Mouse (Mus musculus): ENCODE measurements around the gene Gm44596. TPM values are rescaled to one million over a fixed set of nuclear protein-coding genes. Genes with fewer than 3 reads are reported as not detected.

Gm44596 gene
- total and polyA plus RNA-seq, 2 experiments from 2014 or later = not detected

- no peak for TF ChIP-seq EP300 (IDR thresholded peaks at IDR 0.05; ENCODE audit: low read depth)
- no peak for TF ChIP-seq CTCF (IDR thresholded peaks at IDR 0.05; ENCODE audit: low read depth)
- no peak for ATAC-seq (ENCODE audit: insufficient read depth, low read depth)
Observed at GRCm38 (mm10) chr6:128437288-128437687, 62.0 kb downstream of the Gm44596 start.

GRCm38 (mm10) chr6:128437731-128438316, 62.5 kb downstream of the Gm44596 start:
- Histone ChIP-seq H3K4me1 (ENCODE audit: control insufficient read depth, insufficient read depth) (peaks cover 37% of the 10 kb centered on the region), H3K27me3 (ENCODE audit: control insufficient read depth, insufficient read depth, low read length) (no peaks in the 10 kb centered on the region), H3K36me3 (replicated peaks; ENCODE audit: control insufficient read depth, insufficient read depth, low read length) (peaks cover 28% of the 10 kb centered on the region), H3K9ac (replicated peaks; ENCODE audit: low read depth, low read length) (peak overlapping the region; percentile 82), H3K4me3 (ENCODE audit: low read depth, low read length) (peak overlapping the region; percentile 83), H3K9me3 (replicated peaks; ENCODE audit: control insufficient read depth, low read length) (no peaks in the 10 kb centered on the region), H3K27ac (ENCODE audit: low read depth) (peak overlapping the region; percentile 88), H3K4me2 (ENCODE audit: low read depth, low read length) (peak overlapping the region; percentile 90)
- ATAC-seq (ENCODE audit: insufficient read depth, low read depth) (peak; percentile 57), DNase-seq (ENCODE audit: low spot score) (peak; percentile 63)
- TF ChIP-seq CTCF (IDR thresholded peaks at IDR 0.05; ENCODE audit: low read depth) (no peak), EP300 (IDR thresholded peaks at IDR 0.05; ENCODE audit: low read depth) (no peak)
- WGBS = under 1% methylated on average over 52 of the region's 52 CpGs

More at GRCm38 (mm10) chr6:128437288-128437687, 62.0 kb downstream of the Gm44596 start:
- Histone ChIP-seq H3K4me2 (ENCODE audit: low read depth, low read length) (peak overlapping the region; percentile 90), H3K4me3 (ENCODE audit: low read depth, low read length) (peak overlapping the region; percentile 83), H3K4me1 (ENCODE audit: control insufficient read depth, insufficient read depth) (peaks cover 43% of the 10 kb centered on the region), H3K27me3 (ENCODE audit: control insufficient read depth, insufficient read depth, low read length) (no peaks in the 10 kb centered on the region), H3K9me3 (replicated peaks; ENCODE audit: control insufficient read depth, low read length) (no peaks in the 10 kb centered on the region), H3K36me3 (replicated peaks; ENCODE audit: control insufficient read depth, insufficient read depth, low read length) (peaks cover 33% of the 10 kb centered on the region), H3K9ac (replicated peaks; ENCODE audit: low read depth, low read length) (peak overlapping the region; percentile 82), H3K27ac (ENCODE audit: low read depth) (peak overlapping the region; percentile 88)
- WGBS = 5% methylated on average over 10 of the region's 10 CpGs
- no peak for DNase-seq (ENCODE audit: low spot score)

- WGBS = 0% methylated on average over 61 of the region's 67 CpGs
- no peaks in the 10 kb centered on the region for H3K27me3 ChIP-seq (ENCODE audit: control insufficient read depth, insufficient read depth, low read length)
- no peak for TF ChIP-seq CTCF (IDR thresholded peaks at IDR 0.05; ENCODE audit: low read depth)
- TF ChIP-seq EP300 (IDR thresholded peaks at IDR 0.05; ENCODE audit: low read depth) = no peak
- peaks cover 35% of the 10 kb centered on the region for H3K4me1 ChIP-seq (ENCODE audit: control insufficient read depth, insufficient read depth)
- ATAC-seq (ENCODE audit: insufficient read depth, low read depth) = peak; percentile 95
- peak within 1 kb of the TSS; percentile 83 for H3K4me3 ChIP-seq (ENCODE audit: low read depth, low read length)
- peak within 1 kb of the TSS; percentile 82 for H3K9ac ChIP-seq (replicated peaks; ENCODE audit: low read depth, low read length)
- DNase-seq (ENCODE audit: low spot score) = peak; percentile 93
- H3K9me3 ChIP-seq (replicated peaks; ENCODE audit: control insufficient read depth, low read length) = no peaks in the 10 kb centered on the region
- H3K27ac ChIP-seq (ENCODE audit: low read depth) = peak within 1 kb of the TSS; percentile 88
- peaks cover 22% of the 10 kb centered on the region for H3K36me3 ChIP-seq (replicated peaks; ENCODE audit: control insufficient read depth, insufficient read depth, low read length)
- peak within 1 kb of the TSS; percentile 90 for H3K4me2 ChIP-seq (ENCODE audit: low read depth, low read length)
Observed at GRCm38 (mm10) chr6:128438317-128438870, 63.1 kb downstream of the Gm44596 start, which contains the start of gene Fkbp4. Gene Fkbp4 (minus strand): TSS chr6:128438677.

GRCm38 (mm10) chr6:128438871-128439341, 63.6 kb downstream of the Gm44596 start:
- DNase-seq (ENCODE audit: low spot score) = no peak
- H3K4me1 ChIP-seq (ENCODE audit: control insufficient read depth, insufficient read depth) = peaks cover 35% of the 10 kb centered on the region

GRCm38 (mm10) chr6:128440238-128440637, 64.9 kb downstream of the Gm44596 start:
- H3K27me3 ChIP-seq (ENCODE audit: control insufficient read depth, insufficient read depth, low read length) = no peaks in the 10 kb centered on the region
- H3K36me3 ChIP-seq (replicated peaks; ENCODE audit: control insufficient read depth, insufficient read depth, low read length) = peaks cover 4% of the 10 kb centered on the region; the same call in 1 of the 2 replicates
- H3K4me1 ChIP-seq (ENCODE audit: control insufficient read depth, insufficient read depth) = peaks cover 28% of the 10 kb centered on the region; the same call in 1 of the 2 replicates
- no peak overlapping the region for H3K9ac ChIP-seq (replicated peaks; ENCODE audit: low read depth, low read length)
- DNase-seq (ENCODE audit: low spot score) (no peak), ATAC-seq (ENCODE audit: insufficient read depth, low read depth) (no peak)
- no peak for TF ChIP-seq CTCF (IDR thresholded peaks at IDR 0.05; ENCODE audit: low read depth)
- TF ChIP-seq EP300 (IDR thresholded peaks at IDR 0.05; ENCODE audit: low read depth) = no peak
- WGBS = 88% methylated on average over 2 of the region's 2 CpGs
- H3K9me3 ChIP-seq (replicated peaks; ENCODE audit: control insufficient read depth, low read length) = no peaks in the 10 kb centered on the region
- no peak overlapping the region for H3K27ac ChIP-seq (ENCODE audit: low read depth)
- no peak overlapping the region for H3K4me2 ChIP-seq (ENCODE audit: low read depth, low read length)
- H3K4me3 ChIP-seq (ENCODE audit: low read depth, low read length) = no peak overlapping the region

More at GRCm38 (mm10) chr6:128438871-128439341, 63.6 kb downstream of the Gm44596 start:
- Histone ChIP-seq H3K4me2 (ENCODE audit: low read depth, low read length) (peak overlapping the region; percentile 90), H3K4me3 (ENCODE audit: low read depth, low read length) (peak overlapping the region; percentile 83), H3K27me3 (ENCODE audit: control insufficient read depth, insufficient read depth, low read length) (no peaks in the 10 kb centered on the region), H3K36me3 (replicated peaks; ENCODE audit: control insufficient read depth, insufficient read depth, low read length) (peaks cover 17% of the 10 kb centered on the region), H3K27ac (ENCODE audit: low read depth) (no peak overlapping the region), H3K9ac (replicated peaks; ENCODE audit: low read depth, low read length) (peak overlapping the region; percentile 17; the same call in 1 of the 2 replicates), H3K9me3 (replicated peaks; ENCODE audit: control insufficient read depth, low read length) (no peaks in the 10 kb centered on the region)
- TF ChIP-seq EP300 (IDR thresholded peaks at IDR 0.05; ENCODE audit: low read depth) (no peak), CTCF (IDR thresholded peaks at IDR 0.05; ENCODE audit: low read depth) (no peak)
- peak; percentile 26 for ATAC-seq (ENCODE audit: insufficient read depth, low read depth)
- WGBS = 20% methylated on average over 18 of the region's 18 CpGs

Measured in heart, postnatal 0 days (tissue).